Mouse (Mus musculus): ENCODE results near the gene Numb. TPM values are rescaled to one million over a fixed set of nuclear protein-coding genes. Genes with fewer than 3 reads are reported as not detected.
"Not testable (repeated sequence)": the region's sequence is repeated elsewhere in the genome, so short reads cannot be mapped to it uniquely, and the experiment has no call there.

Gene Numb
- polyA plus RNA-seq, 1 experiment, result 155 TPM

DNA sequence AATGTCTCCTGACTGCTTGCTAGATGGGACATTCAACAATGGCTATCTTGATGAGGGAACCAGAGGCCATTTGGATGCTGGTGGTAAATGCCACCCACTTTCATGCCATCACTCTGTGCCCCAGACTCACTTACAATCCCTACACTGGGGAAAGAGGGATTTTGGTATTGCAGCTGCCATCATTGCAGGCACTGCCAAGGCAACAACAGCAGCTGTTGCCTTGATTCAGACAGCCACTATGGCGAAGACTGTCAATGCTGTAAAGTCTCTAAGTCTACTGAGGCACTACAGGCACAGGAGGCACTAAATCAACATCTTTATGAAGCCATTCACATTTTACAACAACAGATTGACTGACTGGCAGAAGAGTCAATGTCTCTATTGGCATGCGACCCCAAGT lies 30.5 kb downstream of the Numb start:
- 96% methylated on average over 2 of the region's 2 CpGs for WGBS
- 0 out of 2 replicates have a peak, but pooled peaks cover 4% of the 10 kb centered on the region for H3K4me1 ChIP-seq (ENCODE audit: control insufficient read depth, insufficient read depth, low read length)
- DNase-seq, result no peak
- no peak overlapping the region for H3K4me3 ChIP-seq (replicated peaks; ENCODE audit: extremely low read depth, low read depth, low read length)
- TF ChIP-seq CTCF (IDR thresholded peaks at IDR 0.05; ENCODE audit: insufficient read depth, low read length), result no peak
- TF ChIP-seq POLR2A (IDR thresholded peaks at IDR 0.05; ENCODE audit: borderline replicate concordance, extremely low read depth, low read depth, low read length), result no peak

DNA sequence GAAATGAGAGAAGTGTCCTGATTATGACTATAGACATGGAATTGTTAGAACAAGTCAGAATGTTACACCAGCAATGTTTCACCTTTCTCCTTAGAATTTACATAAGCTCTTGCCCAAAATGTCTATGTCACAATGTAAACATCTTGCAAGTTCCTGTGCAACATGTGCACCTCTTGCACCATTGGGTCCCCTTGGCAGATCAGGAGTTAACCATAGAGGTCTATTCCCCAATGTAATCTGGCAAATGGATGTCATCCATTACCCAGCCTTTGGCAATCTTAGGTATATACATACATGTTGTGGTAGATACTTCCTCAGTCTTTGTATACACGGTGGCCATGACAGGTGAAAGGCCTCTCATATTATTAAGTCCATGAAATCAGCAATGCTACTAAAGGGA lies 32.6 kb downstream of the Numb start:
- Histone ChIP-seq H3K4me1 (ENCODE audit: control insufficient read depth, insufficient read depth, low read length) (peaks cover 6% of the 10 kb centered on the region), H3K4me3 (replicated peaks; ENCODE audit: extremely low read depth, low read depth, low read length) (no peak overlapping the region)
- no peak for TF ChIP-seq CTCF (IDR thresholded peaks at IDR 0.05; ENCODE audit: insufficient read depth, low read length)
- no peak for DNase-seq
- WGBS, result 83% methylated on average over 1 of the region's 1 CpGs

DNA sequence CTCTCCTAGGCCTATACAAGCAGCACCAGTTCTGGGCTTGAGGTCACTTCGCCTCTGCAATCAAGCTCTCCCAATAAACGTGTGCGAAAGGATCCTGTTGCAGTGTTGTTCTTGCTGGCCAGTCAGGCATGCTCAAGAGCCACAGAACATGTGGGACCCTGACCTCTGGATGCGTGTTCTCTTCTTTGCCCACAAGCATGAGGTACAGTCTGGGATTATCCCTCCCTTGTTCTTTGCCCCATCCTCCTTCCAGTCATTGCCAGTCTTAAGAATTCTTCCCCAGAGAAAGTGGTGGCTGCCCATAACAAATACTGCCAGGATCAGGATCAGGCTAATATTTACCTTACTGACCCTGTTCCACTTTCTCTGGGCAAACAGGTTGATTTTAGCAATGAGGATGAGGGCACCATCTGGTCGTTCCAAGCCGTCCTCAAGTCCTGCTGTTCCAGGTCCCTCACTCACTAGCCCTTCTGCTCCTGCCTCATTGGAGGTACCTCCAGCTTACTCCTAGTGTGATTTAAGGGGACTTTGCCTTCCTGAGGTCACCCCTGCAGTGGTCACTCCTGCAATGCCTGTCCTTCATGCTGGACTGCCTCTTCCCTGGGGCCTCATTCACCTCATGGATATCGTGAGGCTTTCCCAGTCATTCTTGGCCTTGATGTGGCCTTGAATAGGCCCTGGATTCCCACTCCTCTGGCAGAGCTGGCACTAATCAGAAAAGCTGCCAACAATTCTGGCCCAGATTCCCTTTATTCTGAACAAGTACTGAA lies 36.0 kb downstream of the Numb start:
- 86% methylated on average over 7 of the region's 7 CpGs for WGBS
- no peak overlapping the region for H3K4me3 ChIP-seq (replicated peaks; ENCODE audit: extremely low read depth, low read depth, low read length)
- no peak for DNase-seq
- no peak for TF ChIP-seq POLR2A (IDR thresholded peaks at IDR 0.05; ENCODE audit: borderline replicate concordance, extremely low read depth, low read depth, low read length)
- no peak for TF ChIP-seq CTCF (IDR thresholded peaks at IDR 0.05; ENCODE audit: insufficient read depth, low read length)
- H3K4me1 ChIP-seq (ENCODE audit: control insufficient read depth, insufficient read depth, low read length), result peaks cover 12% of the 10 kb centered on the region

DNA sequence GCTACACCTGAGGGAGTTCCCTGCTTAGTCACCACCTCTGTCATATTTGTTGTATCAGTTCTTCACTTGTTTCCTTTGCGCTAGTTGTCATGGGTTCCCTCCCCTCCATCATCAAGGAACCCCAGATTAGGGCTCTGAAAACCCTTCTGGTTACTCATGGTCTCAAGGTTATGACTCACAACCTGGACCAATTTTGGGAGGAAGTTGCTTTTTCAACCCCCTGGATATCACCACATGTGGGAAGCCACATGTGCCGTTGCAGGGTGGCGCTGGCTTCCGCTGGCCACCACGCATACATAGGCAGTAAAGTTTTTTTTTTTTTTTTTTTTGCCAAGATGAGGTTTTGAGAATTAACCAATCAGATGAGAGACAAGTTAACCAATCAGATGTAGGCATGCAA lies 36.7 kb downstream of the Numb start:
- H3K4me1 ChIP-seq (ENCODE audit: control insufficient read depth, insufficient read depth, low read length), result peaks cover 12% of the 10 kb centered on the region
- WGBS, result 94% methylated on average over 5 of the region's 5 CpGs
- not testable (repeated sequence) for H3K4me3 ChIP-seq (replicated peaks; ENCODE audit: extremely low read depth, low read depth, low read length); DNase-seq

DNA sequence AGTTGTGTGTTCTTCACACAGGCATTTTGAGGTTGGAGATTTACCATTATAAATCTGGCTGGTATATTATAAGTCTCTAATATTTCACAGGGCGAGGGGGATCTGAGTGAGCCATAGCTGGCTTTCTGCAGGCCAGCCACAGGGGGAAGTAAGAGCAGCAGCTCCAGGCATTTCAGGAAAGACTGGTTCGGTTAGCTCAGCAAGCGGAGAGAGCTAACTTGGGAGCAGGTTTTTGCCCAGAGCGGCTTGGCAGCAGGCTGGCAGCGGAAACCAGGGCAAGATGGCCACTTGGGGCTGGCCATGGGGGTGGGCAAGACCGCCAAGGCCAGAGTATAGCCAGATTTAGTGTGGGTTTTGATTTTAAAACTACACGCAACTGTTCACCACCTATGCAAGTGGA lies 39.2 kb downstream of the Numb start:
- 66% methylated on average over 7 of the region's 7 CpGs for WGBS
- no peak overlapping the region for H3K4me3 ChIP-seq (replicated peaks; ENCODE audit: extremely low read depth, low read depth, low read length)
- TF ChIP-seq CTCF (IDR thresholded peaks at IDR 0.05; ENCODE audit: insufficient read depth, low read length) (no peak), POLR2A (IDR thresholded peaks at IDR 0.05; ENCODE audit: borderline replicate concordance, extremely low read depth, low read depth, low read length) (no peak)
- H3K4me1 ChIP-seq (ENCODE audit: control insufficient read depth, insufficient read depth, low read length), result peaks cover 11% of the 10 kb centered on the region
- peak; percentile 43 for DNase-seq

DNA sequence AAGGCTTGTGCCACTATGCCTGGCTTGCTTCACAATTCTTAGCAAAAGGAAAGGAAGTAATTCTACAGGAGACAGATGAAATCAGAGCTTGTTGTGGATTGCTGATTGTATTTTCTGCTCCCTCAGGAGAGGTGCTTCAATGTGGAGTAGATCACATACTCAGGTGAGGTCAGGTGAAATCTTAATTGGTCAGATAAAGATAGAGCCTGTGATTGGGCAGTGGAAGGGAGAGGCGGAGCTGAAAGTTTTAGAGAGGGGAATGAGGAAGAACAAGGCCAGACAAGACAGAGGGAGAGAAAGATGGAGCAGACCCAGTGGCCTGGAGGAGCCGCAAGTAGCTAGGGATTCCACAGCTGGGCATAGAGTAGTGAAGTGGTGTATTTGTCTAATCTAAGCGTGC lies 39.6 kb downstream of the Numb start:
- DNase-seq, result peak; percentile 30
- whole genome bisulfite sequencing, result 78% methylated on average over 3 of the region's 3 CpGs
- TF ChIP-seq CTCF (IDR thresholded peaks at IDR 0.05; ENCODE audit: insufficient read depth, low read length), result no peak
- peaks cover 11% of the 10 kb centered on the region for H3K4me1 ChIP-seq (ENCODE audit: control insufficient read depth, insufficient read depth, low read length)
- H3K4me3 ChIP-seq (replicated peaks; ENCODE audit: extremely low read depth, low read depth, low read length), result no peak overlapping the region

DNA sequence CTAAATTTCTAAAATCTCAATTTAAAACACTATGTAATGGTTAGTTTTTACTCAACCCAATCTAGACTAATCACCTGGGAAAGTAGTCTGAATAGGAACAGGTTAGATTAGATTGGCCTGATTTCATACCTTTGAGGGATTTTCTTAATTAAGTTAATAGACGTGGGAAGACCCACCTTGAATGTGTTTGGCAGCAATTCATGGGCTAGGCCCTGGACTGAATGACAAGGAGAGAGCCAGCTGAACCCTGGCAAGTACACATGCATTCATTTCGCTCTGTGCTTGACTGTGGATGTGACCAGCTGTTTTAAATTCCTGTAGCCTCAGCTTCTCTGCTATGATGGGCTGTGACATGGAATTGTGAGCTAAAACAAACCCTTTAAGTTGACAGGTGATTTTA lies 40.8 kb downstream of the Numb start:
- 42% methylated on average over 2 of the region's 2 CpGs for WGBS
- DNase-seq, result no peak
- H3K4me3 ChIP-seq (replicated peaks; ENCODE audit: extremely low read depth, low read depth, low read length), result no peak overlapping the region
- H3K4me1 ChIP-seq (ENCODE audit: control insufficient read depth, insufficient read depth, low read length), result peaks cover 11% of the 10 kb centered on the region
- no peak for TF ChIP-seq POLR2A (IDR thresholded peaks at IDR 0.05; ENCODE audit: borderline replicate concordance, extremely low read depth, low read depth, low read length)
- no peak for TF ChIP-seq CTCF (IDR thresholded peaks at IDR 0.05; ENCODE audit: insufficient read depth, low read length)

DNA sequence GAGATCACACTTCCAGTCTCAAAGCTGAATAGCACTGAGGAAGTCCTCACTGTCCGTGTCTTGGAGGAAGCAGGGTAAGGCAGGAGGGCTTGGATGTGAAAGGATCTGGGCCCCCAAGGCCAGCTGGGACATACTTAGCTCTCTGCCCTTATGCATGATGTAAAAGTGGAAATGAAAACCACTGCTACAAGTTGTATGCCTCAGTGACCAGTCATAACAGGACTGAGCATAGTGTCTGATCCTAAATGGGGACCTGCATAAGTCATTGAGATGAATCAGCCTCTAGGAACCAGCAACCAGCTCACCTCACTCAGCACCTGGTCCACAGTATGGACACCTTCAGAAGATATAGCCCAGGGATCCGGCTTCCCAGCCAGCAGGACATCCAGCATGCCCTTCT lies 46.6 kb downstream of the Numb start:
- Histone ChIP-seq H3K4me3 (replicated peaks; ENCODE audit: extremely low read depth, low read depth, low read length) (no peak overlapping the region), H3K4me1 (ENCODE audit: control insufficient read depth, insufficient read depth, low read length) (peaks cover 11% of the 10 kb centered on the region)
- WGBS, result 81% methylated on average over 2 of the region's 2 CpGs
- DNase-seq, result no peak
- no peak for TF ChIP-seq POLR2A (IDR thresholded peaks at IDR 0.05; ENCODE audit: borderline replicate concordance, extremely low read depth, low read depth, low read length)
- TF ChIP-seq CTCF (IDR thresholded peaks at IDR 0.05; ENCODE audit: insufficient read depth, low read length), result no peak

DNA sequence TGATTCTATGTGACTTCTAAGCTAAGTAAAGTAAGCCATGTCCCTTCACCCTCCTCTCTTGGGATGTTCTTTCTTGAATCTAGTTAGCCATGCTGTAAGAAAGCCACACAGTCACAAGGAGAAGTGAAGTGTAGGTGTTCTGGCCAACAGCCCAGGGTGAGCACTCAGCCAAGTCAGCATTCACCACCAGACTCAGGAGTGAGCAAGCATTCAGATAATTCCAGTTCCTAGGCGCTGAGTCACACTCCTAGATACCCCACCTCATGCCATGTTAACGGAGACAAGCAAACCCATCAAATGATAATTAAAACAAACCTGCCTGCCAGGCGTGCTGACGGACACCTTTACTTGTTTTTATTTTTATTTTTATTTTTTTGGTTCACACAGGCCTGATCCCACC lies 47.1 kb downstream of the Numb start:
- H3K4me1 ChIP-seq (ENCODE audit: control insufficient read depth, insufficient read depth, low read length), result peaks cover 11% of the 10 kb centered on the region
- H3K4me3 ChIP-seq (replicated peaks; ENCODE audit: extremely low read depth, low read depth, low read length), result no peak overlapping the region
- peak; percentile 74 for DNase-seq
- TF ChIP-seq POLR2A (IDR thresholded peaks at IDR 0.05; ENCODE audit: borderline replicate concordance, extremely low read depth, low read depth, low read length) (no peak), CTCF (IDR thresholded peaks at IDR 0.05; ENCODE audit: insufficient read depth, low read length) (no peak)
- 73% methylated on average over 4 of the region's 4 CpGs for WGBS

DNA sequence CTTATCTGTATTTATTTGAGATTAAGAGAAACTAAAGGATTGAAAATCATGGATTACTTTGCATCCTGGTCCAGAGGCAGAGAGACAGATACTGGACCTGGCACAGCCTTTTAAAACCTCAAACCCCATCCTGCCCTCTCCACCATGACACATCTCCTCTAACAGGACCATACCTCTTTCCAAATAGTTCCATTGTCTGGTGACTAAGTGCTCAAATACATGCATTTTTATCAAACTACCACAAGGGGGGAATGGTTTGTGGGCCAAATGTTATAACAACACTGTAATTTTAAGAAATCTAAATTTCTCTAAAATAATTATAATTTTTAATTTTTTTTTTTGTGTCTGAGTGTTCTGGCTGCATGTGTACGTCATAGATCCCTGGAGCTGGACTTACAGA lies 57.2 kb downstream of the Numb start:
- Histone ChIP-seq H3K4me1 (ENCODE audit: control insufficient read depth, insufficient read depth, low read length) (no peaks in the 10 kb centered on the region; the same call in none of the 2 replicates), H3K4me3 (replicated peaks; ENCODE audit: extremely low read depth, low read depth, low read length) (no peak overlapping the region)
- no peak for DNase-seq
- TF ChIP-seq CTCF (IDR thresholded peaks at IDR 0.05; ENCODE audit: insufficient read depth, low read length) (no peak), POLR2A (IDR thresholded peaks at IDR 0.05; ENCODE audit: borderline replicate concordance, extremely low read depth, low read depth, low read length) (no peak)
- 95% methylated on average over 1 of the region's 1 CpGs for WGBS
